Mouse (Mus musculus): ENCODE measurements around the gene Pik3r5. TPM values are rescaled to one million over a fixed set of nuclear protein-coding genes. Genes with fewer than 3 reads are reported as not detected.

Gene Pik3r5
- polyA plus RNA-seq, 1 experiment from 2014 or later: 1.6 TPM

GRCm38 (mm10) chr11:68498517-68498916 is 66.6 kb downstream of the Pik3r5 start:
- Histone ChIP-seq H3K36me3 (no peaks in the 10 kb centered on the region), H3K27ac (replicated peaks) (no peak overlapping the region), H3K27me3 (no peaks in the 10 kb centered on the region), H3K9ac (no peak overlapping the region), H3K4me1 (replicated peaks) (no peaks in the 10 kb centered on the region), H3K9me3 (no peaks in the 10 kb centered on the region), H3K4me2 (no peak overlapping the region), H3K4me3 (no peak overlapping the region)
- 90% methylated on average over 11 of the region's 11 CpGs for WGBS
- no peak for ATAC-seq (ENCODE audit: low read depth)

GRCm38 (mm10) chr11:68498999-68499699 is 67.2 kb downstream of the Pik3r5 start:
- Histone ChIP-seq H3K27ac (replicated peaks) (no peak overlapping the region), H3K27me3 (no peaks in the 10 kb centered on the region), H3K4me3 (no peak overlapping the region), H3K9ac (no peak overlapping the region), H3K4me1 (replicated peaks) (no peaks in the 10 kb centered on the region), H3K4me2 (no peak overlapping the region), H3K9me3 (no peaks in the 10 kb centered on the region), H3K36me3 (no peaks in the 10 kb centered on the region)
- ATAC-seq (ENCODE audit: low read depth): no peak
- 69% methylated on average over 8 of the region's 8 CpGs for WGBS

GRCm38 (mm10) chr11:68500949-68501350 is 69.0 kb downstream of the Pik3r5 start:
- no peaks in the 10 kb centered on the region for H3K36me3 ChIP-seq
- H3K27me3 ChIP-seq: no peaks in the 10 kb centered on the region
- no peak overlapping the region for H3K4me3 ChIP-seq
- no peaks in the 10 kb centered on the region for H3K9me3 ChIP-seq
- no peak overlapping the region for H3K9ac ChIP-seq
- no peak overlapping the region for H3K4me2 ChIP-seq
- no peak overlapping the region for H3K27ac ChIP-seq (replicated peaks)
- WGBS: 71% methylated on average over 14 of the region's 14 CpGs
- H3K4me1 ChIP-seq (replicated peaks): no peaks in the 10 kb centered on the region
- ATAC-seq (ENCODE audit: low read depth): no peak

GRCm38 (mm10) chr11:68502408-68502807 is 70.5 kb downstream of the Pik3r5 start:
- H3K27me3 ChIP-seq: no peaks in the 10 kb centered on the region
- H3K4me1 ChIP-seq (replicated peaks): no peaks in the 10 kb centered on the region
- 82% methylated on average over 2 of the region's 2 CpGs for WGBS
- H3K36me3 ChIP-seq: no peaks in the 10 kb centered on the region
- H3K4me3 ChIP-seq: no peak overlapping the region
- H3K9me3 ChIP-seq: no peaks in the 10 kb centered on the region
- H3K4me2 ChIP-seq: no peak overlapping the region
- H3K27ac ChIP-seq (replicated peaks): no peak overlapping the region
- no peak for ATAC-seq (ENCODE audit: low read depth)
- H3K9ac ChIP-seq: no peak overlapping the region

DNA sequence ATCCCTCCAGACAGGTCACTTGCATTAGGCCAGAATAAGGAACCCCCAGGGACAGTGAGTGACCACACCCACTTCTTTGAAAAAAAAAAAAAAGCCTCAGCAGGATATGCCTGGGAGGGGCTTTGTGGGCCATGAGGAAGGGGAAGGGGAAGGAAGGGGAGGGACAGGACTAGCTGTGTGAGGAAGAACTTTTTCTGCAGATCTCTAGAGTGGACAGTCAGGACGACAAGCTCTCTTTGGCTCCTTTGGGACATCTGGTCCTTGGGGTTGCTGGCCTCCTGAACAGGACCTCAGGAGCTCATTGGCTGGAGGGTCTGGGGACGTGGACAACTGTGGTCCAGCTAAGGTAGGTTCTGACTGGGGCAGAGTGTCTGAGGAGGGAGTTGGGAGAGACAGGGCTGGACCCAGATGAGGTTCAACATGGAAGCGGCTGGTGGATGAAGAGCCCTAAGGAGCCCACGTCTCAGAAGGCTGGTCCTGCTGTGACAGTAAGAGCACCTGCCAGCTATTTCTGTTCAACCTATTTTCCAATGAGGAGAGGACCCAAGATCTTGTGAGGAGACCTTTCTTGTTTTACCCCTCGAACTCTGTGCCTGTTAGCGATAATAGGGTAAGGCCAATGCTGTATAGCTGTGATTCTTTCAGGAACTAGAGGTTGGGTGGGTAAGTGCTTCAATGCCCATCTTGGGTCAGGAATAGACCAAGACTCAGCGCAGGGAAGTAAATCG is 71.1 kb downstream of the Pik3r5 start, which contains the start of gene Pik3r6:
Gene Pik3r6 (plus strand): TSS at position 118 of the 728 bp plus-strand sequence.
- Histone ChIP-seq H3K4me2 (peak within 1 kb of the TSS; percentile 34), H3K36me3 (no peaks in the 10 kb centered on the region), H3K4me3 (no peak within 1 kb of the TSS), H3K27ac (replicated peaks) (no peak within 1 kb of the TSS), H3K27me3 (no peaks in the 10 kb centered on the region), H3K9ac (no peak within 1 kb of the TSS), H3K4me1 (replicated peaks) (no peaks in the 10 kb centered on the region), H3K9me3 (no peaks in the 10 kb centered on the region)
- 88% methylated on average over 8 of the region's 8 CpGs for WGBS
- no peak for ATAC-seq (ENCODE audit: low read depth)

DNA sequence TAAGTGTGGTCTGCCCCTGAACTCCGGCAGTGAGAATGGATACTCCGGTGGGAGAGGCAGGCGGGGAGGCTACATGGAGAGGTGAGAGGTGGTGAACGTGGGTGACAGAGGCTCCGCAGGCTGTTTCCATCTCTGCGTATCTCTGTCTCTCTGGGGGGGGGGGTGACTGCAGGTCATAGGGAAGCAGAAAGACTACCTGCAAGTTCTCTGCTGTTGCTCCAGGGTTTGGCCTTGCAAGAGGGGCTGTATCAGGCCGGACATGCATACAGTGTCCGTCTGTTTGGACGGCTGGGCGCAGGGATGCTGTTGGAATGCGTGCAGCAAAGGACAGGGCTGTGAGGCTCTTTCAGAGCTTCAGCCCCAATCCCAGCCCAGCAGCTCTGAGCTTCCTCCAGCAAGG is 73.0 kb downstream of the Pik3r5 start:
- Histone ChIP-seq H3K4me2 (no peak overlapping the region), H3K27me3 (no peaks in the 10 kb centered on the region), H3K4me3 (no peak overlapping the region), H3K9me3 (no peaks in the 10 kb centered on the region), H3K27ac (replicated peaks) (no peak overlapping the region), H3K4me1 (replicated peaks) (no peaks in the 10 kb centered on the region), H3K36me3 (no peaks in the 10 kb centered on the region), H3K9ac (no peak overlapping the region)
- 84% methylated on average over 11 of the region's 11 CpGs for WGBS
- ATAC-seq (ENCODE audit: low read depth): no peak

DNA sequence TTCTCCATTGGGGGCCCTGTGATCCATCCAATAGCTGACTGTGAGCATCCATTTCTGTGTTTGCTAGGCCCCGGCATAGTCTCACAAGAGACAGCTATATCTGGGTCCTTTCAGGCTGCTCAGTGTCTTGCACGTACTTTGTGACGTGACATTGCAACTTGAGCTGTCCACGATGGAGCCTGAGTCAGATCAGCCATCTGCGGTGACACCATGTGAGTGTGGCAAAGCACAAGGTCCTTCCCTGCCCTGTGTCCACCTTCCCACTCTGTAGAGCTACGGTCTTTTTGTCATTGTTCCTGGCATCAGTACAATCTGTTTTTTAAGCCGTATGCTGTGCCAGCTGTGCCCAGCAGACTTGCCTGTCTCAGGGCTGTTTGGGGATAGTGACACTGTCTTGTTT is 75.3 kb downstream of the Pik3r5 start:
- ATAC-seq (ENCODE audit: low read depth): no peak
- no peaks in the 10 kb centered on the region for H3K36me3 ChIP-seq
- no peak overlapping the region for H3K4me3 ChIP-seq
- no peak overlapping the region for H3K4me2 ChIP-seq
- H3K27ac ChIP-seq (replicated peaks): no peak overlapping the region
- H3K27me3 ChIP-seq: no peaks in the 10 kb centered on the region
- H3K4me1 ChIP-seq (replicated peaks): no peaks in the 10 kb centered on the region
- WGBS: 93% methylated on average over 7 of the region's 7 CpGs
- H3K9ac ChIP-seq: no peak overlapping the region
- no peaks in the 10 kb centered on the region for H3K9me3 ChIP-seq

DNA sequence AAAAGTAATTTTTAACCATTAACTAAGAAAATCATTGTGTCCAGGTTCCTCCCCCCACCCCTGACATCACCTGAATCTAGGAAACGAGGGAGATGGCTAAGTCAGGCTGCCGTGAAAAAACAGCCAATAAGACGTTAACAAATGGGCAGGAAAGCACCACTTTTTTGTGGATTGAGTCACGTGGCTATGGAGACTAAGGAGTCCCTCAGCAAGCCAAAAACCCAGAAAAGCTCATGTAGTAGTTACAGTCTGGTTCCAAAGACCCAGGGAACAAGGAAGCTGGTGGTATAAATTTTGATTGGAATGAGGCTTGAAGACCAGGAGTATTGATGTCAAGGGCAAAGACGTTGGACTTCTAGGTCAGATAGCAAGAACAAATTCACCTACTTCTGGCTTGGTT is 76.7 kb downstream of the Pik3r5 start:
- Histone ChIP-seq H3K4me1 (replicated peaks) (no peaks in the 10 kb centered on the region), H3K36me3 (no peaks in the 10 kb centered on the region), H3K4me3 (no peak overlapping the region), H3K27me3 (no peaks in the 10 kb centered on the region), H3K9ac (no peak overlapping the region), H3K27ac (replicated peaks) (no peak overlapping the region), H3K9me3 (no peaks in the 10 kb centered on the region), H3K4me2 (no peak overlapping the region)
- no peak for ATAC-seq (ENCODE audit: low read depth)
- 78% methylated on average over 5 of the region's 5 CpGs for WGBS

GRCm38 (mm10) chr11:68509194-68509593 is 77.3 kb downstream of the Pik3r5 start:
- no peaks in the 10 kb centered on the region for H3K4me1 ChIP-seq (replicated peaks)
- ATAC-seq (ENCODE audit: low read depth): no peak
- no peak overlapping the region for H3K4me2 ChIP-seq
- H3K9me3 ChIP-seq: no peaks in the 10 kb centered on the region
- no peak overlapping the region for H3K4me3 ChIP-seq
- H3K36me3 ChIP-seq: no peaks in the 10 kb centered on the region
- no peak overlapping the region for H3K27ac ChIP-seq (replicated peaks)
- no peak overlapping the region for H3K9ac ChIP-seq
- no peaks in the 10 kb centered on the region for H3K27me3 ChIP-seq
- 75% methylated on average over 2 of the region's 2 CpGs for WGBS

DNA sequence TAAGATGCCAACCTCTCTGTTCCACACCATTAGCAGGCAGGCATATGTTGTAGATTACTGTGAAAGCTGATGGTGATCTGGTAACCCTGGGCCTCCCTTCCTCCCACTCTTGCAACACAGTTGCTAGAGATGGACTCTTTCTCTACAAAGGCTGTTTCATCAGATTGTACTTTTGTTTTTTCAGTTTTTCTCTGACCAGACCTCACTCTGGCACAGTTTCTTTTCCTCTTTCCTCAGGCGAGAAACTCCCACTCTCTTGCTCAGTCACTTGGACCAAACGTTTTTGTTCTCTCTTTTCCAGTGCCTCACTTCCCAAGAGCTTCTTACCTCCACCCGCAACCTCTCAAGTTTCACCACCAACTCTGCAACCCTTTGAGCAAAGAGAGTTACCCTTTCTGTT is 82.0 kb downstream of the Pik3r5 start:
- H3K27ac ChIP-seq (replicated peaks): no peak overlapping the region
- peaks cover 6% of the 10 kb centered on the region; the same call in 1 of the 2 replicates for H3K9me3 ChIP-seq
- ATAC-seq (ENCODE audit: low read depth): no peak
- no peaks in the 10 kb centered on the region for H3K36me3 ChIP-seq
- H3K9ac ChIP-seq: no peak overlapping the region
- H3K4me2 ChIP-seq: no peak overlapping the region
- no peaks in the 10 kb centered on the region for H3K4me1 ChIP-seq (replicated peaks)
- no peaks in the 10 kb centered on the region for H3K27me3 ChIP-seq
- WGBS: 40% methylated on average over 3 of the region's 3 CpGs
- H3K4me3 ChIP-seq: no peak overlapping the region

GRCm38 (mm10) chr11:68519362-68519761 is 87.4 kb downstream of the Pik3r5 start:
- no peaks in the 10 kb centered on the region for H3K27me3 ChIP-seq
- H3K9me3 ChIP-seq: peaks cover 13% of the 10 kb centered on the region; the same call in 1 of the 2 replicates
- ATAC-seq (ENCODE audit: low read depth): no peak
- H3K4me2 ChIP-seq: no peak overlapping the region
- H3K27ac ChIP-seq (replicated peaks): no peak overlapping the region
- WGBS: 90% methylated on average over 4 of the region's 4 CpGs
- no peak overlapping the region for H3K4me3 ChIP-seq
- H3K36me3 ChIP-seq: no peaks in the 10 kb centered on the region
- no peaks in the 10 kb centered on the region for H3K4me1 ChIP-seq (replicated peaks)
- no peak overlapping the region for H3K9ac ChIP-seq

DNA sequence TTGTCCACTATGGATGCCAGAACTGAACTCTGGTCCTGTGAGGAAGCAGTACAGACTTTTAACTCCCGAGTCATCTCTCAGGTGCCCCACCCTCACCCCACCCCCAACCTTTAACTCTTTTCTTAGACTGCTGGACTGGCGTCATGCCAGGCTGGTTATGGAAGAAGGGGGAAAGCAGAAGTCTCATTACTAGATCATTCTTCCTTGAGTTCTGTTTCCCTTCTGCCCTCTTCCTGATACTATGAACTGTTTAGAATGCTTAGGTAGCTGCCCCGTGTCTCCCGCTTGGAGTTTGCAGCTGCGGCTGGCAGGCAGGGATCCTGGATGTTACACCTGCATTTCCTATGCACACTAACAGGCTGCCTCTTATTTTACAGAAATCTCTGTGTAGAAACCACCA is 87.9 kb downstream of the Pik3r5 start:
- Histone ChIP-seq H3K9me3 (peaks cover 13% of the 10 kb centered on the region; the same call in 1 of the 2 replicates), H3K4me2 (no peak overlapping the region), H3K4me1 (replicated peaks) (no peaks in the 10 kb centered on the region), H3K36me3 (no peaks in the 10 kb centered on the region), H3K9ac (no peak overlapping the region), H3K4me3 (no peak overlapping the region), H3K27ac (replicated peaks) (no peak overlapping the region), H3K27me3 (no peaks in the 10 kb centered on the region)
- 91% methylated on average over 5 of the region's 5 CpGs for WGBS
- ATAC-seq (ENCODE audit: low read depth): no peak

All from neural tube, embryonic 13.5 days (tissue).